21 mouse cellular contexts compared by ENCODE assay signal in genomic region chr11:44979391-44979790, GRCm38 (mm10).
DNase-seq lines count a peak whose midpoint lies in the region; ATAC-seq and TF ChIP-seq lines count a peak whose summit lies in the region.
"Had no signal": no experiment of that assay in that cellular context is flagged by ENCODE, and none has a peak within 500 bp of the region (broad histone marks: within the 10 kb centered on the region; RNA-seq: fewer than 3 reads in every experiment).

No protein-coding gene starts in this region.

- 0 out of 2 replicates have a peak, but pooled peaks have one; percentile 47 for ATAC-seq in heart, embryonic 14.5 days (ENCODE audit: insufficient number of reproducible peaks, insufficient read depth, low FRiP score, low read depth)
- ATAC-seq: activated CD4-positive, CD25-positive, alpha-beta regulatory T cell, adult 4 months; intestine, postnatal 0 days; Patski had no signal

- H3K27me3 ChIP-seq in heart, embryonic 14.5 days (ENCODE audit: control insufficient read depth, insufficient read depth, low read length) = no peaks in the 10 kb centered on the region
- H3K27me3 ChIP-seq: Patski had no signal

- H3K9ac ChIP-seq in heart, embryonic 14.5 days (ENCODE audit: low read length) = no peak overlapping the region
- H3K9ac ChIP-seq: forebrain, embryonic 12.5 days had no signal

- no peaks in the 10 kb centered on the region for H3K9me3 ChIP-seq in heart, embryonic 14.5 days (ENCODE audit: control insufficient read depth, low read length)
- H3K9me3 ChIP-seq: forebrain, embryonic 12.5 days had no signal

- no peak overlapping the region for H3K4me3 ChIP-seq in heart, embryonic 14.5 days (ENCODE audit: control insufficient read depth in 1 of 2, insufficient read depth in 1 of 2, low read depth in 1 of 2, low read length in 2 of 2)
- no peak overlapping the region for H3K4me3 ChIP-seq in layer of hippocampus, adult 2 months
- H3K4me3 ChIP-seq: forebrain, embryonic 12.5 days had no signal

- H3K27ac ChIP-seq in heart, embryonic 14.5 days (replicated peaks in 1 of 2; ENCODE audit: control insufficient read depth in 1 of 2, insufficient read depth in 1 of 2, low read depth in 2 of 2, low read length in 2 of 2) = no peak overlapping the region
- peak overlapping the region; percentile 84; the same call in 1 of the 2 replicates for H3K27ac ChIP-seq in layer of hippocampus, adult 2 months
- H3K27ac ChIP-seq: forebrain, embryonic 12.5 days; macrophage had no signal

- no peak overlapping the region for H3K4me2 ChIP-seq in heart, embryonic 14.5 days (ENCODE audit: low read length)
- H3K4me2 ChIP-seq: forebrain, embryonic 12.5 days; liver, embryonic 11.5 days; midbrain, embryonic 11.5 days had no signal

- WGBS in heart, embryonic 14.5 days = 48% methylated on average over 5 of the region's 5 CpGs

- no peak for TF ChIP-seq CTCF in layer of hippocampus, adult 2 months (conservative IDR thresholded peaks at IDR 0.05)

- no peak for DNase-seq in heart, postnatal 4 days
- peak in 1 of 2 experiments; percentile 33 for DNase-seq in layer of hippocampus, adult 2 months (ENCODE audit: low spot score in 2 of 2)
- no peak for DNase-seq in layer of hippocampus, adult 9-10 months (ENCODE audit: low spot score)
- DNase-seq in adipocyte (ENCODE audit: low spot score) = peak; percentile 6
- peak; percentile 7 for DNase-seq in lung, postnatal 36 days
- no peak for DNase-seq in cerebellum, adult 11 months
- DNase-seq: adrenal gland, postnatal 36 days; B cell, adult 2 months; cerebellum, adult 9-10 months; embryo, embryonic 11 days; gastrocnemius, postnatal 25 days; left cerebral cortex, postnatal 4 days; thymus, adult 18-20 months had no signal

- H3K36me3 ChIP-seq in heart, embryonic 14.5 days (ENCODE audit: control insufficient read depth, insufficient read depth, low read length) = no peaks in the 10 kb centered on the region
- H3K36me3 ChIP-seq: forebrain, embryonic 12.5 days had no signal

- no peaks in the 10 kb centered on the region; a peak in 1 of 4 replicates for H3K4me1 ChIP-seq in heart, embryonic 14.5 days (ENCODE audit: control insufficient read depth in 2 of 2, insufficient read depth in 2 of 2, low read length in 2 of 2)

Comparison
In these comparisons a context has a peak if more than half of its experiments do, and no peak if none do; other contexts are left out.
1. DNase-seq: peak in adipocyte (single experiment) and lung, postnatal 36 days (single experiment); none in heart, postnatal 4 days (single experiment), layer of hippocampus, adult 9-10 months (single experiment) and cerebellum, adult 11 months (single experiment).